Mouse (Mus musculus): ENCODE data around the gene Isg15.

Isg15 gene

DNA sequence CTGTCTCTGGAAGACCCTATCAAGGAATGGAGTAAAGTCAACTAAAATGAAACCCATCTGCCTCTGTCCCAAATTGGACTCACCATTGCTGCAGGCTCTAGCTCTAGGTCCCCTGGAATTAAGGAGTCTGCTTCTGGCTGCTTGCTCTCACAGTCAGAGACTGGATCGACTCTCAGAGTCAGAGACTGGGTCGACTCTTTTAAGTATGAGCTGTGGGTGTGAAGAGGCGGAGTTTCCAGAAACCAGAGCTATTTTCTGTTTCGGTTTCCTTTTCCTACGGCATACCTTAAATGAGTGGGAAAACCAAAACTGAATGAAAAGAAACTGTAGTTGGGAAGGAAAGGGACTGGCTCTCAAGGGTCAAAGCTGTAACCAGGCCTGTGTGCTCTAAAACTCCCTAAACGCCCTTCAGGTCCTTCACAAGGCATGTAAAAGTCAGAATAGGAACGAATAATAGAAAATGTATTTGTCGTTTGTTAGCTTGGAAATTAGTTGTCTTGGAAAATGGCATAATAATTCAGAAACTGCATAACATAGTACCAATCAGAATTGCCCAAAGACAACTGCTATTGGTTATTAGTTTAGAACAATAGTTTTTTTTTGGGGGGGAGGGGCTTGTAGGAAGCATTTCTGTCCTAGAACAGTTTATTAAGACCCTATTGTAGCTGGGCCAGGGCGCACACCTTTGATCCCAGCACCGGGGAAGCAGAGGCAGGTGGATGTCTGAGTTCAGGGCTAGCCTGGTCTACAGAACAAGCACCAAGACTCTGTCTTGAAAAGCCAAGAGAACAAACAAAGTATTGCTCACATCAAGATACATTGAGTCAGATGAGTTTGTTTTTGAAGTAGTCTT is at the start of gene Isg15:
TSS of gene Isg15 (minus strand) at position 196 of the 853 bp plus-strand sequence.
- no peak for DNase-seq (ENCODE audit: low read depth, low spot score)

DNA sequence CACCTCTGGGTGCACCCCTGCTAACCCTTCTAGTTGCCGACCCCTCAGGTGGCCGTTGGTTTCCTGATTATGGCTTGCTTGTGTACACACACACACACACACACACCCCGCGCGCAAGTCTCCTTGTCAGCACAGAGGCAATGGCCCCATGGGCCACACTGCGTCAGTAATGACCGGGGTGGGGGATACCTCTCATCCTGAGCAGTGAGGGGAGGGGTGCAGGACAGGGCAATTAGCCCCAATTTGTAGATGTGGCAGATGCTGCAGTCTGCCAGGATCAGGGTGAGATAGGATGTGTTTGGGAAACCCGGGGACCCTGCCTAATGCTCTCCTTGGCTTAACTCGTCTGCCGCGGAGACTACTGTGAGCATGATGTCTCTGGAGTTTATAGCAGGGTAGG is 48.9 kb upstream of the Isg15 start:
- no peak for DNase-seq (ENCODE audit: low read depth, low spot score)

DNA sequence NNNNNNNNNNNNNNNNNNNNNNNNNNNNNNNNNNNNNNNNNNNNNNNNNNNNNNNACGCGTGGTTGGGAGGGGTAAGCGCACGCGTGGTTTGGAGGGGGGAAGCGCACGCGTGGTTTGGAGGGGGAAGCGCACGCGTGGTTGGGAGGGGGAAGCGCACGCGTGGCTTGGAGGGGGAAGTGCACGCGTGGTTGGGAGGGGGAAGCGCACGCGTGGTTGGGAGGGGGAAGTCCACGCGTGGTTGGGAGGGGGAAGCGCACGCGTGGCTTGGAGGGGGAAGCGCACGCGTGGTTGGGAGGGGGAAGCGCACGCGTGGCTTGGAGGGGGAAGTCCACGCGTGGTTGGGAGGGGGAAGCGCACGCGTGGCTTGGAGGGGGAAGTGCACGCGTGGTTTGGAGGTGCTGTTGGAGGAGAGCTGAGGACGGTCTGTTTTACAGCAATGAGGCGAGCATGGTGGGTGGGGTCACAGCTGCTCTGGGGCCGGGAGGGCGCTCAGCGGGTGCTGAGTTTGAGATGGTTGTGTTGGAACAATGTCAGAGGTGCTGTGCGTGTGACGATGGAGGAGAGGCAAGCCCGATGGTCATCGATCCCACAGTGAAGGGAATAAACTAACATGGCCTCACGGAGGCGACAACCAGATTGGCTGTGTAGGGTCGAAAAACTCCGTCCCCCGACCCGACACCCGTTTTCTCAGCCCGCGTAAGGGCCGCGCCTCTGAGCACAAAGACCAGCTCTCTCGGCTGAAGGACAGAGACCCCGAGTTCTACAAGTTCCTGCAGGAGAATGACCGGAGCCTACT is 36.2 kb upstream of the Isg15 start:
- DNase-seq (ENCODE audit: low read depth, low spot score), result peak; percentile 52

DNA sequence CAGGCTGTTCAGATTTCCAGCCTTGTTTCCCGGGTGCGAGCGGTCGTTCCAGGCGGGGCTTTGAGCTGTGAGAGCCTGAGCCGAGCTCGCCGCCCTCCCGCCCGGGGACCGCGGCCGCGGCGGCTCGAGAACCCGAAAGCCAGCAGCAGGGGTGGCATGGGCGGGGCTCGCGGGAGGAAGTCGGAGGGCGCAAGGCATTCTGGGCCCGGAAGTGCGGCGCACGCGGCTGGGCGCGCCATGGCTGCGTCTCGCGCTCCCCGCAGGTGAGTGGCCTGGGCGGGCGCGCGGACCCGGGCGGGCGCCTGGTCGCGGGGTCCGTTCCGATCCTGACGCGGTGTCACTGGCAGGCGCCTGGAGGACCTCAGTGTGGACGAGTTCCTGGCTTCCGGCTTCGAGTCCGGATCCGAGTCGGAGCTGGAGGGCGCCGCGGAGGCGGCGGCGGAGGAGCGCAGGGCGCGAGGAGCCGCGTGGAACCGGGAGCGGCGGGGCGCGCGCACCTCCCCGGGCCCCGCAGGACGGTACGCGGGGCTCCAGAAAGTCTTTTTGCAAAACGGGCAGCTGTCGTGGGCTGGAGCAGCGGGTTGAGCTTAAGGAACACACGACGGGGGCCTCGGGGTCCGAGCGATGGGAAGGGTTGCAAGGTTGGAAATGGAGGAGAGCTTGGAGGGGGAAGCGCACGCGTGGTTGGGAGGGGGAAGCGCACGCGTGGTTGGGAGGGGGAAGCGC is 35.4 kb upstream of the Isg15 start, which contains the start of gene Noc2l:
TSS of gene Noc2l (plus strand) at position 203 of the 726 bp plus-strand sequence.
- peak; percentile 90 for DNase-seq (ENCODE audit: low read depth, low spot score)

DNA sequence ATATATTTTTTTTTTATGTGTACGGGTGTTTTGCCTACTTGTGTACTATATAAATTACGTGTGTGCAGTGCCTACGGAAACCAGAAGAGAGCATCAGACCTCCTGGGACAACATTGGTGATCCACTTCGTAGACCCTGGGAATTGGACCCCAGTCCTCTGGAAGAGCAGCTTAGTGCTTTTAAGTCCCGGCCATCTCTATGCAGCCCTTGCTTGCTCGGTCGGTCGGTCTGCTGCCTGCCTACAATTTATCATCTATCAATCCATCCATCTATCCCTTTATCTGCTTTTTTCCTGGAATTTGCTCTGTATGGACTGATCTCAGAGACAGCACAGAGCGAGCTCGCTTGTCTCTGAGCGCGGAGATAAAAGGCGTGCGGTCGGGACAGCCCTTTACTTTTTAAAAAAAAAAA is 34.7 kb upstream of the Isg15 start:
- peak; percentile 78 for DNase-seq (ENCODE audit: low read depth, low spot score)

DNA sequence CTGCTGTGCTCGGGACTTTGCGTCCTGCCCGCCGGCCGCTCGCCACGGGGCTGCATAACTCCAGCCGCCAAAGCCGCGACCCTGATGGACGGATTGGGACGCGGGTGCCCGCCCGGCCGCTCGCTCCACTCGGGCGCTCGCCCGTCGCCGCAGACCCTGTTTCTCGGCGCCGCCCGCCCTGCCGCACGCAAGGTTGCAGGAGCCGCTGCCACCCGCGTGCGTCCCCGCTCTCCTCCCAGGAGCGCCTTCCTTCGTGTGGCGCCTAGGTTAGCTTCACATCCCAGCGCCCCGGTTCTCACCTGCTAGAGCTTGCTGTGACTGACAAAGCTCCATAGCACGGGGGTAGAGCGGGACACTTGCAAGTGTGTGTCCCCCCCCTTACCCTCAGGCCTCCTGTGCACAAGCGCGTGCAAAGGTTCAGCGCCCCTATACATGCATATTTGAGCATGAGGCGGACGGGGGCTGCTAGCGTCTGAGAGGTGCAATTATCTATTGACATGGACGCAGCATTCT is 34.1 kb upstream of the Isg15 start, which contains the start of gene Plekhn1:
TSS of gene Plekhn1 (minus strand) at position 157 of the 513 bp plus-strand sequence.
- peak; percentile 60 for DNase-seq (ENCODE audit: low read depth, low spot score)

DNA sequence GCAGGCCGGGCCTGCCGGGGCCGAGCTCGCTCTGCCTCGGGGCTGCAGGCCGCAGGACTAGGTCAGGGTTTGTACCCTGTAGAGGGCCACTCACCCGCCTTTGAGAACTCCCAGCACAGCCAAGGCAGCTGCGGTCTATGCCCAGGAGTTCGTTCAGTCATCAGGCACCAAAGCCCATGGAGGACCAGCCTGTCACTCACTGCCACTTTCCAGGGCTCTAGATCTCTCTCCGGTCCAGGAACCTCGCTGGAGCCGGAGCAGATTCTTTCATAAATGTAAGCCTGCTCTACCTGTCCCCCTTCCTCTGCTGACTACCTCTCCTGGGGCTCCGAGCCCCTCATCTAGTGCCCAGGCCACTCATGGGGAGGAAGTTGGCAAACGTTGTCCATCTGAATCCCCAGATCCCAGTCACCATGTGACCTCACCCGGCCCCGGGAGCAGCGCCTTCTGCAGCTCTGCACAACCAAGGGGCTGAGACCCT is 33.4 kb upstream of the Isg15 start:
- DNase-seq (ENCODE audit: low read depth, low spot score), result no peak

DNA sequence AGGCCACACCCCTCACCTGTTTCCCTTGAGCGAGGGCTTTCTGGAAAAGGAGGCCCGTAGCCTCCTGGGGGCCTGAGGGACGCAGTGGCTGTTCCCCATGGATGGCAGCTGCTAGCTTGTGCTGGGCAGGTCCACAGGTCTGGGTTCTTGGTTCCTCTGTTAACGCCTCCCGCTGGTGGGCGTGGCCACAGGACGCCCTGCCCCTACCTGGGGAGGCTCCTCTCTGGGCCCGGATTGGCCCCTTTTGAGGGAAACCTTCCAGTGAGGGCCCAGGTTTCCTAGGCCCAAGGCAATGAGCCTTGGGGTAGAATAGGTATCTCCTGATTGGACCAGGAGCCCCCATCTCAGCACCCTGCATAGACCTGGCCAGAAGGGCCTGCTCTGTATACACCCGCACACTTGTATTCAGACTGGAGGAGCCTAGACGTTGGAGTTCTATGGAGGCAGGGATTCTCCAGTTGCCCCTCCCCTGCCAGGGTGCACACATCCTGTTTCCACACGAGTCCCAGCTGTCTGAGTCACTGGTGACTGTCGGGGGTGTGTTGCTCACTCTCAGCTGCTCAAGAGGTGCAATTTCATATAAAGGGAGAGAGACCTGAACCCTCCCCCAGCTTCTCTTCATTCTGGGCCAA is 27.9 kb upstream of the Isg15 start:
- DNase-seq (ENCODE audit: low read depth, low spot score), result peak; percentile 41

DNA sequence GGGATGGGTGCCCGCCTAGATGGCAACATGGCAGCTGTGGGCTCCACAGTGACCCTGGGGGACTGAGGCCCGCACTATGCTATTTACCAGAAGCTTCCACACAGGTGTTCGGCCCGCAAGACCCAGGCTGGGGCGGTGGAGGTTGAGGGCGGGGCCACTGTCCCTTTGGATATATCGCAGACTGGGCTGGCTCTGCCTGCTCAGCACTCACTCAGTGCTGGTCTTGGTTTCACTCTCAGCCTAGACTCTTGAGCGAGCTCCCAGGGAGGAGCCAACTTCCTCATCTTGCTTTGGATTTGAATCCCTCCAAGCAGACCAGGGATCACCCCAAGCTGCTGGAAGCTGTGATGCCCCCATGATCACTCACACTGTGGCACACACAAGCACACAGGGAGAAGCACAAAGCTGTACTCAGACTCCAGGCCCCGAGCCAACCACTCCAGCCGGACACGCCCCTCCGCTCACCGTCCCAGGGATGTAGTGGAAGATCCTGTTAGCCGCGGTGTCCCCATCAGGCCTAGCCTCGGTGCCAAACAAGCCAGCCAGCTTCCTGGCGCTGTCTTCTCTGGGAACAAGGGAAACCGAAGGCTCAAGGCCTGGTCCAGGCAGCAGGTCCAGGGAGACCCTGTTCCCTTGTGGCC is 27.3 kb upstream of the Isg15 start:
- no peak for DNase-seq (ENCODE audit: low read depth, low spot score)

DNA sequence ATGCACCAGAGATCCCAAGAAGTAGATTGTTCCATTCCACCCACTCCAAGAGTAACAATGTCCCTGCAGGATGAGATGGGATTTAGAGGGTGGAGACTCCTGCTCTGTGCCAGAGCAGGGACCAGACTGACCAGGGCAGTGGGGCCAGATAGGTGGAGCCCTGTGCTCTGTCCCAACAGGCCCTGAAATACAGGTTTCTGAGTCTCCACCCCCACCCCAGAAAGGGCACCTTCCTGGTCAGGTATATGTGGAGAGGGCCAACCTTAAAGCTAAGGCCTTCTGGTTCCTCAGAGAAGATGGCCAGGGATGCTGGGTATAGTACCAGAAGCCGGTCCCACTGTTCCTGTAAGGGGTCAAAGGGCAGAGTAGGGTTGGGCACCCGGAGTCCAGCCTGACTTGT is 23.7 kb upstream of the Isg15 start:
- DNase-seq (ENCODE audit: low read depth, low spot score), result no peak

DNA sequence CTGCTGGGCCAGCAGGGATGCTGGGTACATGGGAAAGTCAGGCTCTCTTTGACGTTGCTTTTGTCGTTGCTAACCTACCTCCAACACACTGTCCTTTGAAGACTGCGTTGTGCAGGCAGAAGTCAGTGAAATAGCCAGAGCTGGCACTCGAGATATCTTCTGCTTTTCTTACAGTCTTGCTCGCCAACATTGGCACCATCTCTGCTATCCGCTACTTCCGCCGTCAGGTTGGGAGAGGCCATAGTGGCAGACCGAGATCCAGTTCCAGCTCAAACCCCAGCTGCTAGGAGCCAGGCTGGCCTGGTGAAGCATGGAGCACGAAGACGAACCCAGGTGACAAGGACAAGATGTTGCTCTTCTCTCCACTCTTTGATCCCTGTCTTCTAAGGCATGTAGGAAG is 19.3 kb upstream of the Isg15 start:
- no peak for DNase-seq (ENCODE audit: low read depth, low spot score)

DNA sequence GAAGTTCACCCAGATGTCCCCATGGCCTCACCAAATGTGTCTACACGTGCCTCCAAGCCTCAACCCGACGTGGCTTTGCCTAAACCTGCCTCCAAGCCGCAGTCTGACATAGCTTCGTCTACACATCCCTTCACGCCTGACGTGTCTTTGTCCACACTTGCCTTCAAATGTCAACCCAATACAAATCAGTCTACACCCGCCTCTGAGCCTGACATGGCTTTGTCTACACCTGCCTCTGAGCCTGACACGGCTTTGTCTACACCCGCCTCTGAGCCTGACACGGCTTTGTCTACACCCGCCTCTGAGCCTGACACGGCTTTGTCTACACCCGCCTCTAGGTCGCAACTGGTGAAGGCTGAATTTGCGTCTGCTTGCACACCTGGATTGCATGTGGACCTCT is 17.2 kb upstream of the Isg15 start:
- DNase-seq (ENCODE audit: low read depth, low spot score), result no peak

DNA sequence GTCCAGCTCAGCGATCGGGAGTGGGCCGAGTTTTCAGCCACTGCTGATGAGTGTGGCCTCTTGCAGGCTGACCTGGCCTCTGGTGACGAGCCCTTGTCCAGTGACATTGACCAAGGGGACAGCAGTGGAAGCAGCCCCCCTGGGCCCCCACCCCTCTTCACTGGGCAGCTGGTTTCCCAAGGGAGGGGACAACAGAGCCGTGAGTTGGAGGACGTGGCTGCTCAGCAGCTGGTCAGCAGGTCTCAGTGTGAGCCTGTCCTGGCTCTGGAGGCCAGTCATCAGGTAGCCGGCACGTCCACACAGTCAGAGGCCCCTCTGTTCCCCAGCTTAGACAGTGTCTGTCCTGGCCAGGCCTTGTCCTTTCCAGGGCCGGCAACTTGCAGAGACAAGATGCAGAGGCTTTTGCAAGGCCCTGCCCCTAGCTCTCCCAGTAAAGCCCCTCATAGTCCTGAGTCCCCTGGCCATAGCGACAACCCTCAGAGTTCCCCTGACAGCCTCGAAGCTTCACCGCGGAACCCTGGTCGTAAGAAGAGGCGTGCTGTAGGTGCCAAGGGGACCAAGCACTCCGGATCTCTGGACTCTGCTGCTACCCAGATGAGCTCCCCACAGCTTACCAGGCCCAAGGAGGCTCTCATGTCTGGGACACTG is 16.5 kb upstream of the Isg15 start:
- no peak for DNase-seq (ENCODE audit: low read depth, low spot score)

DNA sequence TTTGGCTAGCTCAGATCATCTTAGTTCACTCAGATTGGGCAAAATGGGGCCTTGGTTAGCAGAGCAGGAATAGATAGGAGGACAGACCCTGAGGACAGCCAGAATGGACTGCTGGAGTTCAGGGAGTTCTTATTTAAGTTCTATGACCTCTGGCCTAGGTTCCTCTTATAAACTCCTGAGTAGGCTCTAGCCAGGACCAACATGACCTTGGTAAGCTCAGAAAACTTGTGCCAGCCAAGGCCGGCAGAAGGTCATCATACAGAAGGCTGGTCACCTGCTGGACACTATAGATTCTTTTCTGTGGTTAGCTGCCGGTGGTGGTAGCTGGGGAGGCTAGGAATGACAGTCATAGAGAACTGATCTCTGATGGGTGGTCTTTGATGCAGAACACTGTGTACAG is 15.6 kb upstream of the Isg15 start:
- DNase-seq (ENCODE audit: low read depth, low spot score), result no peak

DNA sequence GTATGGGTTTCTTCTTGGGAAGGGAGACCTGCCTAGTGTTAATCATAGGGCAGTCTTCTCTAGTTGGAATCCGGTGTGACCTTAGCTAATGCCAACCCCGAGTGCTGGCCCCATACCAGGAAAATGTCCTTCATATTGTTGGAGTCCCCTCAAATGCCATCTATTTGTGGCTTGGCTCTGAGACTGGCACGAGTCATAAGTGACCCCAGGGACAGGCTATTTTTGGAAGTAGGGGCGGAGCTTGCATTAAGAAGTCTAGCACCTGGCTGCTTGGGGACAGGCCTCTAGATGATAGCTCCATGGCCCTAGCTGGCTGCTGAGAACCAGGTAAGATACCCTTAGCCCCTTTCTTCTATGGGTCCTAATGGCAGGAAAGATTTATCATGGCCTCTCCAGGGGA is 15.0 kb upstream of the Isg15 start, which contains the start of gene Perm1:
TSS of gene Perm1 (plus strand) at position 220 of the 400 bp plus-strand sequence.
- DNase-seq (ENCODE audit: low read depth, low spot score), result no peak

DNA sequence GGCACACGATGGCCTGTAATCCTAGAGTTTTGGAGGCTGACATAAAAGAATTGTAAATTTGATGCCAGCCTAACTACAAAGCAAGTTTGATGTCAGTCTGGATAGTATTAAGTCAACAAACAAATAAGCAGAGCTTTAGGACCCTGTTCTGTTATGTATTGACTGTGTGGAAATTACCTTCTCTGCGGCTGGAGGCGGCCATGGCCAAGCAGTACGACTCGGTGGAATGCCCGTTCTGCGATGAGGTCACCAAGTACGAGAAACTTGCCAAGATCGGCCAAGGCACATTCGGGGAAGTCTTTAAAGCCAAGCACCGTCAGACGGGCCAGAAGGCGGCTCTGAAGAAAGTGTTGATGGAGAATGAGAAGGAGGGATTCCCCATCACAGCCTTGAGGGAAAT is 12.5 kb upstream of the Isg15 start:
- DNase-seq (ENCODE audit: low read depth, low spot score), result no peak

DNA sequence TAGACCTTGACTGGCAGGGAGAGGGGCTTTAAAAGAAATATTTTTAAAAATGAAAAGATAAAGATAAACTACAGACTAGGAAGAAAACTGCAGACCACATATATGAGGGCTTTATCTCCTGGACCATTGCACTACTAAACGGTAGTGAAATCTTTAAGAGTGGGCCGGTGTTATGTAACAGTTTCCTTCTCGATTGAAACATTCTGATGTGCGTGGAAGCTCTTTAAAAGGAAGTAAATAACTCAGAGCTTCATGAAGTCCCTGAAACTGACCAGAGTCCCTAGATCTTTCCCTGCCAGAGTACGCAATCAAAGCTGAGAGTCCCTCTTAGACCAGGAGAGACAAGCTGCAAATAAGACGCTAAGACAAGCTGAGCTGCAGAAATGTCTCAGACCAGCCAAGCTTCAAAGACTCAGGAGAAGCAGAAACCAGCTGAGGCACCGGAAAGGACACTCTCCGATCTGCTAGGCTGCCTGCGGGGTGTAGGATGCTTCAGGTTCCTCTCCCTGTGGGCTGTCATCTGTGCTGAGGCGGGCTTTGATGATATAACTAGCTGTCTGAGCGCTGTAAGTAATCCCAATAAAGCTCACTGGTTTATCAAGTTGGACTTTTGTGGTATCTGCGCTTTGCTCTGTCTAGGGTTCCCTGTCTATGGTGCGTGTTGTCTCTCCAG is 9.5 kb upstream of the Isg15 start:
- no peak for DNase-seq (ENCODE audit: low read depth, low spot score)

DNA sequence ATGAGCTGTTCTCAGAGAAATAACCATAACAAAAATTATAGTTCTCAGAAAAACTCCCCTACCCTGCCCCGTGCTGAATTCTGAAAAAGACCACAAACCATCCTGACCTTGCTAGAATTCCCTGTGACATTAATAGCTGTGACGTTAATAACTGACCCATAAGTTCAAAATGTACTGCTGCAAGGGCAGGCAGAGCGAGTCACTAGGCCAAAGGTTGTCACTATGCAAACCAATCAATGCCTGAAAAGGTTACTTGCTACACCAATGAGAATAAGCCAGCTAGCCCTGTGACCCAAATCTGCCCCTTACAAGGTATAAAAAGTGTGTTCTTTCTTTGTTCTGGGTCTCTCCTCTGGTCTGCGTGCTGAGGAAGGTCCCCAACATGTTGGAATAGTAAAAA is 8.3 kb upstream of the Isg15 start:
- DNase-seq (ENCODE audit: low read depth, low spot score), result no peak

DNA sequence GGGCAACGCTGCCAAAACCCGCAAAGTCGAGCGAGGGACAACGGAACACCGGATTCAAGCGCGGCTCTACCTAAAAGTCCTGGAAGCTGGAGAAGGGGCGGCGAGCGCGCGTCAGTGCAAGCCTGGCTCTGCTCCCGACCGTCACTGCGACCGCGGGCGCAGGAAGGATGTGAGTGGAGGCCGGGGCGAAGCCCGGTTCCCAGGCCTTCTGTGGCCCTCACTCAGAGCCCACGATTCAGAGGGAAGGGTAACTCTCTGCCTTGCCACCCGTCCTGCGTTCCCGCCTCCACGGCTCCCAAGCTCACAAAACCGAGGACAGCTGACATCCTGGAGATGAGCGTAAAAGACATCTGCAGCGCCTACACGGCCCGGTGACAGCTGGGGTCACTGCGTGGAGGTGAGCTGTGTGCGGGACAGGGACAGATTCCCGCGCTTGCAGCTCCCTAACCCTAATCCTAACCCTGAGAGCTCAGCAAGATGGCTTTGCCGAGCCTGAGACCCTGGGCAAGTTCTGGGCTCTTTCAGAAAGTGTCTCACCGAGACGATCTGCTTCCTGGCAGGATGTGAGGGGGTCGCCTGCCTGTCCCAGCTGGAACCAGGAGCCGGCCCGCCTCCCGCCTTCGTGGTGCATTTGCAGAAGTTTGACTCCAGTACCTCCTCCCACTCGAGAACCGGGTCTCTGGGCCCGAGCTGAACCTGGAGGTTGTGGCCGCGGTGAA is 3.0 kb upstream of the Isg15 start:
- DNase-seq (ENCODE audit: low read depth, low spot score), result no peak

Data from ES-CJ7 (cell line).